Mouse (Mus musculus) small intestine, adult 2 months (tissue): ENCODE measurements around the gene Cmtm8.

Source experiments
- CTCF ChIP-seq: fragments of 200-500 bp; IDR thresholded peaks from 2 replicates; pipeline ENCODE4 v1.5.1; 2012; ENCODE audit warnings: low read depth, mild to moderate bottlenecking, control low read depth, inconsistent platforms, low read length, moderate library complexity, mixed read lengths; ENCODE audit not compliant: insufficient replicate concordance, insufficient read length; ENCODE audit errors: extremely low read depth
- POLR2A ChIP-seq: fragments of 200-500 bp; IDR thresholded peaks from 2 replicates; pipeline ENCODE4 v1.6.1; 2012; ENCODE audit warnings: low read depth, mild to moderate bottlenecking, control low read depth, inconsistent platforms, low read length, moderate library complexity

GRCm38 (mm10) chr9:114747012-114747411, 96.9 kb downstream of the Cmtm8 start:
- TF ChIP-seq CTCF (no peak), POLR2A (no peak)
